Mouse (Mus musculus): ENCODE data around the gene Mpp3.

DNA sequence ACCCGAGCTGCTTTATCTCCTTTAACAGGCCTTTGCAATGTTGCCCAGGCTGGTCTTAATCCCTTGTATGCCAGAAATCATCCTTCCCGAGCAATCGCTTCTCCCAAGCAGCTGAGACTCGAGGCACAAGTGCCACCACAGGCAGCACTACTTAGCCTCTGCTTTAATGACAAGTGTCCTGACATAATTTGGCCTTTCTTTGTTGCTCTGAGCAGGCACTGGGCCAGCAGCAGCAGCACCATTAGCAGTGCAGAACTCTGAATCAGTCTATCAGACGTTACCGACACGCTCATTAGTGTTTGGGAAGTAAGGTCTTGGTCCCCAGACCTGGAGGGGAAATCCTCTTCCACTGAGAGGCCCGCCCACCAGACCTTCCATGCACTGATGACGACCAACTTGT is 8.5 kb downstream of the Mpp3 start:
- no peak for TF ChIP-seq GATA1 (IDR thresholded peaks at IDR 0.05; ENCODE audit: low read length)
- TF ChIP-seq TAL1 (IDR thresholded peaks at IDR 0.05; ENCODE audit: low read length) = no peak

Data from erythroblast, embryonic 14.5 days (primary cell).